Mouse (Mus musculus) retina, postnatal 1 day (tissue): ENCODE measurements around the gene Ern1.
"Not testable (repeated sequence)": the region's sequence is repeated elsewhere in the genome, so short reads cannot be mapped to it uniquely, and the experiment has no call there.

ENCODE experiments used
- DNase-seq: peaks from one replicate; pipeline ENCODE4 v3.0.0-alpha.2; 2012

The Ern1 gene

GRCm38 (mm10) chr11:106502631-106503424 is 15.2 kb upstream of the Ern1 start:
- DNase-seq: no peak

GRCm38 (mm10) chr11:106502159-106502505 is 14.5 kb upstream of the Ern1 start:
- no peak for DNase-seq

- DNase-seq: peak; percentile 93
Measured at GRCm38 (mm10) chr11:106501308-106502158, 13.9 kb upstream of the Ern1 start.

GRCm38 (mm10) chr11:106500393-106501307 is 13.0 kb upstream of the Ern1 start:
- peak; percentile 100 for DNase-seq

- no peak for DNase-seq
Measured at GRCm38 (mm10) chr11:106498739-106499379, 11.2 kb upstream of the Ern1 start.

- no peak for DNase-seq
Measured at GRCm38 (mm10) chr11:106497926-106498325, 10.3 kb upstream of the Ern1 start.

GRCm38 (mm10) chr11:106497009-106497408 is 9.4 kb upstream of the Ern1 start:
- DNase-seq: not testable (repeated sequence)

- DNase-seq: no peak
Measured at GRCm38 (mm10) chr11:106492984-106493669, 5.5 kb upstream of the Ern1 start.

- DNase-seq: peak; percentile 90
Measured at GRCm38 (mm10) chr11:106491393-106491792, 3.7 kb upstream of the Ern1 start.

- DNase-seq: not testable (repeated sequence)
Measured at GRCm38 (mm10) chr11:106490600-106490999, 2.9 kb upstream of the Ern1 start.

GRCm38 (mm10) chr11:106490057-106490456 is 2.4 kb upstream of the Ern1 start:
- DNase-seq: no peak

- DNase-seq: no peak
Measured at GRCm38 (mm10) chr11:106489036-106489693, 1.5 kb upstream of the Ern1 start.

GRCm38 (mm10) chr11:106488126-106488561 is 492 bp upstream of the Ern1 start:
- no peak for DNase-seq

- DNase-seq: no peak
Measured at GRCm38 (mm10) chr11:106486866-106487732, 553 bp downstream of the Ern1 start.

- no peak for DNase-seq
Measured at GRCm38 (mm10) chr11:106486042-106486865, 1.4 kb downstream of the Ern1 start.

GRCm38 (mm10) chr11:106485611-106486010 is 2.0 kb downstream of the Ern1 start:
- no peak for DNase-seq

GRCm38 (mm10) chr11:106484875-106485274 is 2.8 kb downstream of the Ern1 start:
- DNase-seq: no peak

GRCm38 (mm10) chr11:106482867-106483266 is 4.8 kb downstream of the Ern1 start:
- DNase-seq: no peak

- DNase-seq: no peak
Measured at GRCm38 (mm10) chr11:106481651-106482050, 6.0 kb downstream of the Ern1 start.
